Mouse (Mus musculus): ENCODE measurements around the gene Slc41a2.

The Slc41a2 gene

DNA sequence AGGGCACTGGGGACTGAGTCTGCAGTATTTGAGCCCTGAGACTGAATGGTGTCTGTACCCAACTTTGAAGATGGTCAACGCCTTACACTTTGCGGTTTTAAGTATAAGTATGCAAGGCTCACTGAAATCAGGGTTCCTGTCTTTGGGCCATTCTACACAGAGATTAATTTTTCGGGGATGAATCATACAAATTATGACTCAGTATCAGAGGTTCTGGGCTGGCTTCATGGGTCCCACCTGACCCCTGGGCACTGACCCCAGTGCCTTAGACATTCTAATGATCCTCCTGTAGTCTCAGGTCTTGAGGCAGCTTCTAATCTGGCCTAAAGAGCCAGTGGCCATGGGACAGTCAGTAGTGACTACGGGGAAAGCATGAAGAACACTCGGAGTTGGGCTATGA is 148.6 kb downstream of the Slc41a2 start:
- intact Hi-C loops (cut with DNase I) = loop anchor here (10.0 kb wide), 1 partner anchor 204 kb away; the partner anchor contains the start of gene Chst11

DNA sequence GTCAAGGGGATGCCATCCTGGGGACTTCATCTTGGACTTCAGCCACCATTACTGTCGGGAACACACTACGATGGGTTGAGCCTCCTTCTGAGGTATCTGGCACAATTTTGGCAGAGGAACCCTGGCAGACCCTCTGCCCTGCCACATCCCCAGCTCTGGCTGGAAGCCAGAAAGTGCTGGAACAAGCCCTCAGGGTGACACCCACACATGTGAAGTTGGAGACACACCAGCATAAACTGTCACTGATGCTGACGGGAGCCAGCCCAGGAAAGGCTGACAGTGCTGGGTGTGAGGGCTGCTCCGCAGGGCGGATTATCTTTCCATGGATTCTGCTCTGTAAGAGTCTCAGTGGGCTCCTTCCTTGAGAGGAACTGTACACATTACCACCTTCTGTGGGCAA is 150.7 kb downstream of the Slc41a2 start:
- intact Hi-C loops (cut with DNase I) = loop anchor here (10.0 kb wide), 1 partner anchor 202 kb away; the partner anchor contains the start of gene Chst11

DNA sequence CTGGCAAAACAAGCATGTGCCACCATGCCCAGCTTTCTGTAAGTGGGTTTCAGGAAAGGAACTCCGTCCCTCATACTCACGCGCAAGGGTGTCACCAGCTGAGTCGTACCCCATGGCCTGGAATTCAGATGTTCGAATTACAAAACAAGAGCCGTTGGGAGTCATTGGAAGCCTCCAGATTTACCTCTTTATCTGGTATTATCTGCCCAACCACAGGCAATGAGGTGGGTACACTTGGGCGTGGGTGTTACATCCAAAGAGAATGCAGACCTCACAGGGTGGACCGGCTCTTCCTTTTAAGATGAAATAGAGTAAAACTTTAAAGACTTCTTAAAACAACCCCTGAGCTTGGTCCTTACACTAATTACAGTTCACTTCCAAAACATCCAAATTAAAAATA is 151.5 kb downstream of the Slc41a2 start:
- intact Hi-C loops (cut with DNase I) = loop anchor here (10.0 kb wide), 1 partner anchor 201 kb away; the partner anchor contains the start of gene Chst11

DNA sequence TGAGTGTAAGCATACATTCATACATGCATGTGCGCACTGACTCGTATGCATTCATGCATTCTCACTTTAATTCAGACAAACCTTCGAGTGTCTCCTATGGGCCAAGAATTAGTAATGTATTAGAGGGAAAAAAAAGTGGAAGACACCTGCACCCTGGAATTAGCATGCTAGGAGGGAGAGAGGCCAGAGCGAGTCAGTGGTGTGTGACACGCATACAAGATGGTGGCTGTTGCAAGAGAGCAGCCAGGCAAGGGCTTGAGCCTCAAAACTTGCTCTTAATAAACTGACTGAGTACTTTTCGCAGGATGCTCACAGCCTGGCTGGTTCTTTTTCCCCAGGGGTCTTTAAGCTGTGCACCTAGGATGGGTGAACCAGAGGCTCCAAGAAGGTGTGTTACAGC is 152.6 kb downstream of the Slc41a2 start:
- intact Hi-C loops (cut with DNase I) = loop anchor here (10.0 kb wide), 1 partner anchor 200 kb away; the partner anchor contains the start of gene Chst11

DNA sequence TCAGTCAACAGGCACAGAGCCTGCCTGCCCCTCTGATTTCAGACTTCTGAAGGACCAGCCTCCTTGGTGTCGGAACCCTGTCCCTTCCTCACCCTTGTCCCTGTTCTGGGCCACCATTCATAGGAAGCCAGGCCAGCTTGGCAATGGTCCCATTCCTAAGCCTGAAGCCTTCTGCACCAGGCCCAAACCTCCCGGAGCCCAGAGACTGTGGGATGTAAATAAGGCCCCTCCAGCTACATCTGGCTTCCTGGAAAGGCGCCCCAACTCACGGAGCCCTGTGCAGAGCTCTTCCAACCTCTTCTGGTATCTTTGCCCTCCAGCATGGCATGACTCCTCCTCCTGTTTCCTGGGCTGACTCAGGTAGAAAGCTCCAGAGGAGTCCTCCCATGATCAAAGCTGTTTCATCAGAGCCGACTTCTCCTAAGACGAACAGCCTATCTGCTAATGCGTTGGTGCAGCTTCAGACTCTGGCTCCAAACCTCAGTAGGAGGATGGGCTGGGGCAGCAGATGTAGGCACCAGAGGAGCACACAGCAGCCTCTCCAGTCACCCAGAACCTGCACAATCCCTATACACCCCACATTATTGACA is 153.1 kb downstream of the Slc41a2 start:
- intact Hi-C loops (cut with DNase I) = loop anchor here (5.0 to 10.0 kb wide), 2 partner anchors 200 to 272 kb away; partner anchors contain the start of gene Chst11

DNA sequence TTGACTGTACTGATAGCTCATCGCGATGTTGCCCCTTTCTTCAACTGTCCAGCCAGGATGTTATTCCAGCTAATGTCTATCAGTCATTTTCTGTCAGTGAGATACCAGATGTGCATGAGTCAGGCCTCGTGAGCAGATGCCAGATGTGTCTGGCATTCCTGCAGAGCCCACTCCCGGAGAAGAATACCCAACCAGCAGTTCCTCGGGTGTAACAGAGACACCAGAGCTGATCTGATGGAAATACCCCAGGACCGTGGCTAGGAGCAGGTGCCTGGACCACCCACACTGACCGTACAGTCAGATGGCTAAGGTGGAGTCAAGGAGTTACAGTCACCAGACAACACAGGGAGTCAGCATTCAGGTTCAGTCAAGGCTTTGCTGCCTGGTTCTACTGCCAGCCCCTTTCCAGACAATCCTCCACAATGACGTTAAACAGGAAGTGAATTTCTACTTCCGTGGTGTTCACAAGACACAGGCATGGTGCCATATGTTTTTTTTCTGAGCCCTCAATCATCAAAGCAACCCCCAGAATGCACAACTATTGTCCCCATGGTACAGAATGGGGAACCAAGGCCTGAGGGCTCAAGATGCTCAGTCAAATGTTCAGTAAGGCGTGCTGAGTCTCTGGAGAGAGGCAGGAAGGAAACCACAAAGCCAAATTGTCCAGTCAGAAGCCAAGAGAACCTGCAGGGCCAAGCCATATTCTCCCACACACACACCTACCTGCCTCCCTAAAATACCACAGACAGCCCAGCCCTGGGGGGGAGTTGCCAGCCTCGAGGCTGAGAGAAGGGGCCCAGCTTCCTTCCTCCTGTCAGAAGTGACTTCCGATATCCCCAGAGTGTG is 153.8 kb downstream of the Slc41a2 start:
- intact Hi-C loops (cut with DNase I) = loop anchor here (5.0 to 10.0 kb wide), 2 partner anchors 199 to 272 kb away; partner anchors contain the start of gene Chst11

DNA sequence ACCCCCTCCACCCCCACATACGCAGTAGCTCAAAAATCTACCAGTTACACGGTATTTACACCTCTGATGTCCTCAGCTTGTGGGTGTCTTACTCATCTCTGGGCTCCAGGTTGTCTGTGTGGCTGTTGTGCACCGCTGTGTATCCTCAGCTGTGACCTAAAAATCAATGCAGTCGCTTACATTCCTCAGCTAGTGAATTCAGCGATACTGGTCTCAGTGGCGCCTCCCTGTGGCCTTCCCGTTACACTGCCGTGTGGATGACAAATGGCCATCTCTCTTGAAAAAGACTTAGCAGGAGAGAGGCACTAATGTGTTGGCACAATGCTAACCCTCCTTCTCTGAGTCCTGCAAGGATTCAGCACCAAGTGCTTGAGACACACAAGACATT is 155.1 kb downstream of the Slc41a2 start:
- intact Hi-C loops (cut with DNase I) = loop anchor here (5.0 to 10.0 kb wide), 2 partner anchors 198 to 270 kb away; partner anchors contain the start of gene Chst11

DNA sequence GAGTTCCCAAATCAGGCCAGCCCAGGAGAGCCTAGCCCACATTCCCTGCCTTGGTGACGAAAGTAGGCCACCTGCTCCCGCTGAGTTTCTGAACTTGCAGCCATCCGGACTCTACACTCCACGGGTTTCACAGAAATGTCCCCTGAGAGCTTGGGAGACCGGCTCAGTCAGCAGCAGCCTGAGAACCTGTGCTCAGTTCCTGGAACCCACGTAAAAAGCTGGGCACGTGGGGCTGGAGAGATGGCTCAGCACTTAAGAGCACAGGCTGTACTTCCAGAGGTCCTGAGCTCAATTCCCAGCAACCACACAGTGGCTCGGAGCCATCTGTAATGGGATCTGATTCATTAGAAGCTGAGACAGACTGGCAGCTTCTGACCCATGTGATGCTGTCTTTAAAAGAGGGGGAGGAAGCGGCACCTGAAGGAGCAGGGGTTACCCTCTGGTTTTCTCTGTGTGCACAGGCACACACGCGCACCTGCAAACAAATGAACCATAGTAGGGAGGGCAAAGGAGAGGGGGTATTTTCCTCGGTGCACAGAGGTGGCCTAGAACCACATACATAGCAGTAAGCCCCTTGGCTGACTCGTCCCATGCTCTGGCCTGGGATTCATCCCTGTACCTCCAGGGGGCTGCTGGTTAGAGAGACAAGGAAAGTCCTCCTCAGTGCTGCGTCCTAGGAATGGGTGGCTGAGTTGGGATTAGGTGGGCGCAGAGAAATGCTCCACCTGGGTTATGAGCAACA is 155.7 kb downstream of the Slc41a2 start:
- intact Hi-C loops (cut with DNase I) = loop anchor here (5.0 to 10.0 kb wide), 2 partner anchors 197 to 270 kb away; partner anchors contain the start of gene Chst11

All from adrenal gland (tissue).